Mouse (Mus musculus): ENCODE results near the gene Nat8f5. TPM values are rescaled to one million over a fixed set of nuclear protein-coding genes. Genes with fewer than 3 reads are reported as not detected.
"Not testable (repeated sequence)": the region's sequence is repeated elsewhere in the genome, so short reads cannot be mapped to it uniquely, and the experiment has no call there.

Nat8f5 gene
- polyA plus RNA-seq, 1 experiment from 2014 or later = not detected

GRCm38 (mm10) chr6:85831796-85832321 is 11.1 kb upstream of the Nat8f5 start, which contains the start of gene Nat8:
TSS of gene Nat8 (minus strand) at chr6:85832082.
- H3K4me2 ChIP-seq = no peak within 1 kb of the TSS
- no peak within 1 kb of the TSS for H3K27ac ChIP-seq (ENCODE audit: low read depth)
- H3K4me3 ChIP-seq (ENCODE audit: low read depth, low read length) = no peak within 1 kb of the TSS
- H3K36me3 ChIP-seq (ENCODE audit: insufficient read depth) = no peaks in the 10 kb centered on the region
- WGBS = 67% methylated on average over 7 of the region's 7 CpGs
- no peaks in the 10 kb centered on the region for H3K27me3 ChIP-seq (ENCODE audit: insufficient read depth, low read length)
- DNase-seq (no peak), ATAC-seq (ENCODE audit: insufficient read depth) (no peak)
- TF ChIP-seq CTCF (IDR thresholded peaks at IDR 0.05; ENCODE audit: low read depth) = no peak
- H3K4me1 ChIP-seq (ENCODE audit: insufficient read depth) = no peaks in the 10 kb centered on the region
- no peaks in the 10 kb centered on the region for H3K9me3 ChIP-seq (ENCODE audit: low read depth, low read length)
- no peak within 1 kb of the TSS for H3K9ac ChIP-seq

GRCm38 (mm10) chr6:85829462-85829861 is 8.7 kb upstream of the Nat8f5 start:
- TF ChIP-seq CTCF (IDR thresholded peaks at IDR 0.05; ENCODE audit: low read depth) = no peak
- Histone ChIP-seq H3K36me3 (ENCODE audit: insufficient read depth) (no peaks in the 10 kb centered on the region), H3K4me3 (ENCODE audit: low read depth, low read length) (no peak overlapping the region), H3K9ac (no peak overlapping the region), H3K27me3 (ENCODE audit: insufficient read depth, low read length) (no peaks in the 10 kb centered on the region), H3K4me1 (ENCODE audit: insufficient read depth) (no peaks in the 10 kb centered on the region), H3K4me2 (no peak overlapping the region), H3K27ac (ENCODE audit: low read depth) (no peak overlapping the region), H3K9me3 (ENCODE audit: low read depth, low read length) (no peaks in the 10 kb centered on the region)
- ATAC-seq (ENCODE audit: insufficient read depth) (no peak), DNase-seq (no peak)
- WGBS = 47% methylated on average over 1 of the region's 1 CpGs

- H3K36me3 ChIP-seq (ENCODE audit: insufficient read depth) = no peaks in the 10 kb centered on the region
- ATAC-seq (ENCODE audit: insufficient read depth) (no peak), DNase-seq (no peak)
- TF ChIP-seq CTCF (IDR thresholded peaks at IDR 0.05; ENCODE audit: low read depth) = no peak
- no peak overlapping the region for H3K27ac ChIP-seq (ENCODE audit: low read depth)
- H3K9me3 ChIP-seq (ENCODE audit: low read depth, low read length) = no peaks in the 10 kb centered on the region
- no peaks in the 10 kb centered on the region for H3K27me3 ChIP-seq (ENCODE audit: insufficient read depth, low read length)
- H3K4me3 ChIP-seq (ENCODE audit: low read depth, low read length) = no peak overlapping the region
- no peaks in the 10 kb centered on the region for H3K4me1 ChIP-seq (ENCODE audit: insufficient read depth)
- WGBS = 80% methylated on average over 2 of the region's 2 CpGs
- H3K4me2 ChIP-seq = no peak overlapping the region
- H3K9ac ChIP-seq = no peak overlapping the region
Measured at GRCm38 (mm10) chr6:85825886-85826285, 5.1 kb upstream of the Nat8f5 start.

- DNase-seq (no peak), ATAC-seq (ENCODE audit: insufficient read depth) (no peak)
- TF ChIP-seq CTCF (IDR thresholded peaks at IDR 0.05; ENCODE audit: low read depth) = no peak
- Histone ChIP-seq H3K9me3 (ENCODE audit: low read depth, low read length) (no peaks in the 10 kb centered on the region), H3K27ac (ENCODE audit: low read depth) (no peak overlapping the region), H3K27me3 (ENCODE audit: insufficient read depth, low read length) (no peaks in the 10 kb centered on the region), H3K9ac (no peak overlapping the region), H3K4me3 (ENCODE audit: low read depth, low read length) (no peak overlapping the region), H3K36me3 (ENCODE audit: insufficient read depth) (no peaks in the 10 kb centered on the region), H3K4me1 (ENCODE audit: insufficient read depth) (no peaks in the 10 kb centered on the region), H3K4me2 (no peak overlapping the region)
- WGBS = 72% methylated on average over 1 of the region's 1 CpGs
Measured at GRCm38 (mm10) chr6:85823382-85824090, 2.8 kb upstream of the Nat8f5 start.

GRCm38 (mm10) chr6:85822286-85822685 is 1.5 kb upstream of the Nat8f5 start:
- Histone ChIP-seq H3K4me3 (ENCODE audit: low read depth, low read length) (no peak overlapping the region), H3K27me3 (ENCODE audit: insufficient read depth, low read length) (no peaks in the 10 kb centered on the region), H3K36me3 (ENCODE audit: insufficient read depth) (no peaks in the 10 kb centered on the region), H3K9ac (no peak overlapping the region), H3K4me1 (ENCODE audit: insufficient read depth) (no peaks in the 10 kb centered on the region), H3K27ac (ENCODE audit: low read depth) (no peak overlapping the region), H3K9me3 (ENCODE audit: low read depth, low read length) (no peaks in the 10 kb centered on the region), H3K4me2 (no peak overlapping the region)
- no peak for DNase-seq
- no peak for ATAC-seq (ENCODE audit: insufficient read depth)
- no peak for TF ChIP-seq CTCF (IDR thresholded peaks at IDR 0.05; ENCODE audit: low read depth)
- WGBS = 75% methylated on average over 4 of the region's 4 CpGs

- no peak for DNase-seq
- no peak overlapping the region for H3K27ac ChIP-seq (ENCODE audit: low read depth)
- H3K9ac ChIP-seq = no peak overlapping the region
- no peak for TF ChIP-seq CTCF (IDR thresholded peaks at IDR 0.05; ENCODE audit: low read depth)
- H3K27me3 ChIP-seq (ENCODE audit: insufficient read depth, low read length) = no peaks in the 10 kb centered on the region
- H3K9me3 ChIP-seq (ENCODE audit: low read depth, low read length) = no peaks in the 10 kb centered on the region
- no peak overlapping the region for H3K4me2 ChIP-seq
- H3K36me3 ChIP-seq (ENCODE audit: insufficient read depth) = no peaks in the 10 kb centered on the region
- WGBS = 8% methylated on average over 1 of the region's 1 CpGs
- H3K4me3 ChIP-seq (ENCODE audit: low read depth, low read length) = no peak overlapping the region
- ATAC-seq (ENCODE audit: insufficient read depth) = no peak
- no peaks in the 10 kb centered on the region for H3K4me1 ChIP-seq (ENCODE audit: insufficient read depth)
Measured at GRCm38 (mm10) chr6:85818338-85818737, 2.4 kb downstream of the Nat8f5 start.

GRCm38 (mm10) chr6:85813339-85813738 is 7.4 kb downstream of the Nat8f5 start:
- TF ChIP-seq CTCF (IDR thresholded peaks at IDR 0.05; ENCODE audit: low read depth) = no peak
- H3K36me3 ChIP-seq (ENCODE audit: insufficient read depth) = no peaks in the 10 kb centered on the region
- H3K27ac ChIP-seq (ENCODE audit: low read depth) = no peak overlapping the region
- no peak overlapping the region for H3K4me2 ChIP-seq
- DNase-seq (no peak), ATAC-seq (ENCODE audit: insufficient read depth) (no peak)
- H3K9ac ChIP-seq = no peak overlapping the region
- H3K4me3 ChIP-seq (ENCODE audit: low read depth, low read length) = no peak overlapping the region
- H3K9me3 ChIP-seq (ENCODE audit: low read depth, low read length) = no peaks in the 10 kb centered on the region
- no peaks in the 10 kb centered on the region for H3K4me1 ChIP-seq (ENCODE audit: insufficient read depth)
- H3K27me3 ChIP-seq (ENCODE audit: insufficient read depth, low read length) = no peaks in the 10 kb centered on the region
- WGBS = 74% methylated on average over 2 of the region's 2 CpGs

GRCm38 (mm10) chr6:85810942-85811537 is 9.7 kb downstream of the Nat8f5 start:
- not testable (repeated sequence) for ATAC-seq (ENCODE audit: insufficient read depth); DNase-seq; H3K4me2 ChIP-seq; H3K4me1 ChIP-seq (ENCODE audit: insufficient read depth); H3K36me3 ChIP-seq (ENCODE audit: insufficient read depth); H3K9me3 ChIP-seq (ENCODE audit: low read depth, low read length); H3K4me3 ChIP-seq (ENCODE audit: low read depth, low read length); H3K27ac ChIP-seq (ENCODE audit: low read depth); H3K27me3 ChIP-seq (ENCODE audit: insufficient read depth, low read length); H3K9ac ChIP-seq
- WGBS = 35% methylated on average over 3 of the region's 3 CpGs

GRCm38 (mm10) chr6:85810514-85810913 is 10.3 kb downstream of the Nat8f5 start:
- not testable (repeated sequence) for H3K27me3 ChIP-seq (ENCODE audit: insufficient read depth, low read length); H3K36me3 ChIP-seq (ENCODE audit: insufficient read depth); H3K9ac ChIP-seq; DNase-seq; H3K27ac ChIP-seq (ENCODE audit: low read depth); H3K4me1 ChIP-seq (ENCODE audit: insufficient read depth); H3K4me2 ChIP-seq; ATAC-seq (ENCODE audit: insufficient read depth); H3K9me3 ChIP-seq (ENCODE audit: low read depth, low read length); H3K4me3 ChIP-seq (ENCODE audit: low read depth, low read length)
- 89% methylated on average over 3 of the region's 3 CpGs for WGBS

- H3K27me3 ChIP-seq (ENCODE audit: insufficient read depth, low read length); DNase-seq; H3K4me2 ChIP-seq; H3K9ac ChIP-seq; H3K36me3 ChIP-seq (ENCODE audit: insufficient read depth); H3K4me1 ChIP-seq (ENCODE audit: insufficient read depth); ATAC-seq (ENCODE audit: insufficient read depth); H3K4me3 ChIP-seq (ENCODE audit: low read depth, low read length); H3K27ac ChIP-seq (ENCODE audit: low read depth); H3K9me3 ChIP-seq (ENCODE audit: low read depth, low read length): not testable (repeated sequence)
- 74% methylated on average over 2 of the region's 3 CpGs for WGBS
Measured at GRCm38 (mm10) chr6:85809784-85810183, 11.0 kb downstream of the Nat8f5 start.

Measured in lung, embryonic 14.5 days (tissue).